Mouse (Mus musculus) forebrain, embryonic 11.5 days (tissue): ENCODE measurements around the gene Vipr2. TPM values are rescaled to one million over a fixed set of nuclear protein-coding genes. Genes with fewer than 3 reads are reported as not detected.

Experiments
- ATAC-seq: fragments of 200-750 bp; cut with Nextera tagmentation; replicated peaks from 2 replicates; pipeline ENCODE4 v1.8.0; 2017; ENCODE audit warnings: moderate TSS enrichment; ENCODE audit not compliant: low FRiP score
- DNase-seq: peaks from one replicate; pipeline ENCODE4 v3.0.0-alpha.2; 2017; ENCODE audit warnings: low spot score
- H3K27ac ChIP-seq: fragments of 300-500 bp; sonication (generic); 2 replicates; pipeline ENCODE4 v1.5.1; 2014; ENCODE audit warnings: low read depth, low read length
- H3K27me3 ChIP-seq: fragments of 300-500 bp; sonication (generic); 2 replicates; pipeline ENCODE4 v1.6.1; 2014; ENCODE audit warnings: mild to moderate bottlenecking, low read length, mixed read lengths; ENCODE audit not compliant: control insufficient read depth, insufficient read depth
- H3K36me3 ChIP-seq: fragments of 300-500 bp; sonication (generic); 2 replicates; pipeline ENCODE4 v1.6.1; 2014; ENCODE audit warnings: mild to moderate bottlenecking, low read length, moderate library complexity, mixed read lengths; ENCODE audit not compliant: control insufficient read depth, insufficient read depth
- H3K4me1 ChIP-seq: fragments of 300-500 bp; sonication (generic); replicated peaks from 2 replicates; pipeline ENCODE4 v1.6.1; 2014; ENCODE audit warnings: low read length, mixed read lengths; ENCODE audit not compliant: control insufficient read depth, insufficient read depth
- H3K4me2 ChIP-seq: fragments of 300-500 bp; sonication (generic); 2 replicates; pipeline ENCODE4 v1.6.1; 2014; ENCODE audit warnings: low read depth, mild to moderate bottlenecking, low read length, moderate library complexity, mixed read lengths; ENCODE audit not compliant: severe bottlenecking
- H3K4me3 ChIP-seq: fragments of 300-500 bp; sonication (generic); 2 replicates; pipeline ENCODE4 v1.5.1; 2014; ENCODE audit warnings: low read depth, low read length
- H3K9ac ChIP-seq: fragments of 300-500 bp; sonication (generic); 2 replicates; pipeline ENCODE4 v1.6.1; 2014; ENCODE audit warnings: low read length
- H3K9me3 ChIP-seq: fragments of 300-500 bp; sonication (generic); 2 replicates; pipeline ENCODE4 v1.6.1; 2016; ENCODE audit warnings: low read length, mixed read lengths; ENCODE audit not compliant: control insufficient read depth
- WGBS: fragments of 180-500 bp; shearing (Covaris S2); extraction: QIAGEN DNeasy Blood & Tissue Kit; methylation state at CpG from one replicate; pipeline ENCODE4 v1.1.7; 2014; 5-methylcytosine and 5-hydroxymethylcytosine counted together
- polyA plus RNA-seq: library from polyadenylated mRNA; unstranded; fragments of >200 nt; fragmentation: Nextera tagmentation; extraction: Ambion mirVana; gene quantifications from 2 replicates; pipeline ENCODE4 v1.2.1, GENCODE M21; 2014

The Vipr2 gene
- polyA plus RNA-seq, 1 experiment from 2014 or later, result 4.1 TPM

GRCm38 (mm10) chr12:116140605-116141004, 63.1 kb downstream of the Vipr2 start:
- no peak overlapping the region for H3K4me2 ChIP-seq
- no peaks in the 10 kb centered on the region for H3K36me3 ChIP-seq
- no peaks in the 10 kb centered on the region for H3K9me3 ChIP-seq
- H3K27me3 ChIP-seq, result no peaks in the 10 kb centered on the region
- no peak overlapping the region for H3K4me3 ChIP-seq
- DNase-seq, result no peak
- H3K4me1 ChIP-seq, result no peaks in the 10 kb centered on the region
- no peak for ATAC-seq
- WGBS, result 82% methylated on average over 2 of the region's 2 CpGs
- H3K9ac ChIP-seq, result no peak overlapping the region
- no peak overlapping the region for H3K27ac ChIP-seq

DNA sequence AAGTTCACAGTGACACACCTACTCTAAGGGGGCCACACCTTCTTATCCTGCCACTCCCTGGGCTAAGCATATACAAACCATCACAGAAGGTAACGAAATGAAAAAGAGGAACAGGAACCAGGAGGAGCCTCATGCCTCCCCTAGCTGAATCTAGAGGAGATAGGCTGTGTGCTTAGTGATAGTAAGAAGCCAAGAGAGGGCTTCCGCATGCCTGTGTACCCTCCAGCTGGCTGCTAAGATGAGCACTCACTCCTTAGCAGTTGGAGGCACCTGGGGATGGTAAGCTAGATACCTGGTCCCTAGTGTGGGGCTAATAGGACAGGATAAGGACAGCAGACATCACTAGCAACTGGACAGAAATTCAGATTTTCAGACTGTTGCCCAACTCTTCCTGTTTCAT, 64.3 kb downstream of the Vipr2 start:
- H3K27me3 ChIP-seq, result no peaks in the 10 kb centered on the region
- no peak overlapping the region for H3K4me3 ChIP-seq
- no peak overlapping the region for H3K4me2 ChIP-seq
- H3K9ac ChIP-seq, result no peak overlapping the region
- H3K36me3 ChIP-seq, result no peaks in the 10 kb centered on the region
- ATAC-seq (no peak), DNase-seq (no peak)
- H3K27ac ChIP-seq, result no peak overlapping the region
- H3K4me1 ChIP-seq, result no peaks in the 10 kb centered on the region
- no peaks in the 10 kb centered on the region for H3K9me3 ChIP-seq
- 85% methylated on average over 2 of the region's 2 CpGs for WGBS

- Histone ChIP-seq H3K9ac (no peak overlapping the region), H3K4me3 (no peak overlapping the region), H3K36me3 (no peaks in the 10 kb centered on the region), H3K9me3 (no peaks in the 10 kb centered on the region), H3K27ac (no peak overlapping the region), H3K4me2 (no peak overlapping the region), H3K27me3 (no peaks in the 10 kb centered on the region), H3K4me1 (no peaks in the 10 kb centered on the region)
- DNase-seq (no peak), ATAC-seq (no peak)
- WGBS, result 86% methylated on average over 3 of the region's 3 CpGs
These were observed 64.9 kb downstream of the Vipr2 start for GRCm38 (mm10) chr12:116142464-116142863.

GRCm38 (mm10) chr12:116145246-116145645, 67.7 kb downstream of the Vipr2 start:
- WGBS, result 54% methylated on average over 5 of the region's 5 CpGs
- no peak for DNase-seq
- no peaks in the 10 kb centered on the region for H3K9me3 ChIP-seq
- H3K4me1 ChIP-seq, result peaks cover 2% of the 10 kb centered on the region; the same call in 1 of the 2 replicates
- no peaks in the 10 kb centered on the region for H3K27me3 ChIP-seq
- H3K4me2 ChIP-seq, result no peak overlapping the region
- no peak overlapping the region for H3K9ac ChIP-seq
- no peak overlapping the region for H3K4me3 ChIP-seq
- H3K27ac ChIP-seq, result no peak overlapping the region
- no peaks in the 10 kb centered on the region for H3K36me3 ChIP-seq
- no peak for ATAC-seq

GRCm38 (mm10) chr12:116145686-116146085, 68.2 kb downstream of the Vipr2 start:
- Histone ChIP-seq H3K4me3 (no peak overlapping the region), H3K27ac (no peak overlapping the region)
- WGBS, result 90% methylated on average over 1 of the region's 1 CpGs

GRCm38 (mm10) chr12:116146996-116147634, 69.6 kb downstream of the Vipr2 start:
- ATAC-seq, result peak; percentile 68
- H3K27ac ChIP-seq, result no peak overlapping the region

More at GRCm38 (mm10) chr12:116145686-116146085, 68.2 kb downstream of the Vipr2 start:
- DNase-seq (no peak), ATAC-seq (no peak)
- Histone ChIP-seq H3K36me3 (no peaks in the 10 kb centered on the region), H3K27me3 (no peaks in the 10 kb centered on the region), H3K9me3 (no peaks in the 10 kb centered on the region), H3K4me1 (peaks cover 2% of the 10 kb centered on the region; the same call in 1 of the 2 replicates), H3K4me2 (no peak overlapping the region), H3K9ac (no peak overlapping the region)

GRCm38 (mm10) chr12:116152866-116153428, 75.4 kb downstream of the Vipr2 start:
- no peak overlapping the region for H3K4me3 ChIP-seq
- H3K9ac ChIP-seq, result no peak overlapping the region
- ATAC-seq (no peak), DNase-seq (no peak)
- no peak overlapping the region for H3K4me2 ChIP-seq
- H3K27ac ChIP-seq, result no peak overlapping the region
- H3K9me3 ChIP-seq, result no peaks in the 10 kb centered on the region
- H3K27me3 ChIP-seq, result no peaks in the 10 kb centered on the region
- 85% methylated on average over 9 of the region's 9 CpGs for WGBS
- no peaks in the 10 kb centered on the region for H3K36me3 ChIP-seq
- H3K4me1 ChIP-seq, result no peaks in the 10 kb centered on the region; the same call in 1 of the 2 replicates

More at GRCm38 (mm10) chr12:116146996-116147634, 69.6 kb downstream of the Vipr2 start:
- peaks cover 2% of the 10 kb centered on the region; the same call in 1 of the 2 replicates for H3K4me1 ChIP-seq
- no peaks in the 10 kb centered on the region for H3K9me3 ChIP-seq
- H3K36me3 ChIP-seq, result no peaks in the 10 kb centered on the region
- DNase-seq, result no peak
- no peak overlapping the region; the same call in 1 of the 2 replicates for H3K9ac ChIP-seq
- H3K27me3 ChIP-seq, result no peaks in the 10 kb centered on the region
- 23% methylated on average over 8 of the region's 8 CpGs for WGBS
- H3K4me2 ChIP-seq, result no peak overlapping the region
- no peak overlapping the region for H3K4me3 ChIP-seq

- no peaks in the 10 kb centered on the region for H3K9me3 ChIP-seq
- DNase-seq (no peak), ATAC-seq (no peak)
- no peak overlapping the region for H3K4me3 ChIP-seq
- no peak overlapping the region for H3K4me2 ChIP-seq
- no peak overlapping the region for H3K9ac ChIP-seq
- no peaks in the 10 kb centered on the region for H3K36me3 ChIP-seq
- no peaks in the 10 kb centered on the region for H3K4me1 ChIP-seq
- 82% methylated on average over 7 of the region's 7 CpGs for WGBS
- no peak overlapping the region for H3K27ac ChIP-seq
- H3K27me3 ChIP-seq, result no peaks in the 10 kb centered on the region
These were observed 79.4 kb downstream of the Vipr2 start for GRCm38 (mm10) chr12:116156792-116157532.
